Mouse (Mus musculus): ENCODE measurements at regions not wholly inside any gene's neighbourhood (a gene's known extent, or its start where the extent isn't known, plus 50 kb on each side); places are given as distances from the start of the nearest gene placed in this dataset.

- TF ChIP-seq CTCF (IDR thresholded peaks at IDR 0.05; ENCODE audit: borderline replicate concordance, insufficient read depth, low read length) (no peak), POLR2A (IDR thresholded peaks at IDR 0.05; ENCODE audit: low read depth, low read length) (no peak)
These were observed 115.2 kb upstream of the Rai14 start for GRCm38 (mm10) chr15:10829588-10829987.

All from embryonic fibroblast, embryonic 13.5 days (primary cell).